Mouse (Mus musculus) C2C12 (cell line): Measurements from ENCODE around the gene Slc30a2.

Experiments used
- CTCF ChIP-seq: IDR thresholded peaks from one replicate; pipeline ENCODE4 v1.5.1; 2011; ENCODE audit not compliant: control insufficient read depth, insufficient read depth, insufficient read length
- MAX ChIP-seq: IDR thresholded peaks from one replicate; pipeline ENCODE4 v1.6.1; 2011; ENCODE audit warnings: mild to moderate bottlenecking, control low read depth

DNA sequence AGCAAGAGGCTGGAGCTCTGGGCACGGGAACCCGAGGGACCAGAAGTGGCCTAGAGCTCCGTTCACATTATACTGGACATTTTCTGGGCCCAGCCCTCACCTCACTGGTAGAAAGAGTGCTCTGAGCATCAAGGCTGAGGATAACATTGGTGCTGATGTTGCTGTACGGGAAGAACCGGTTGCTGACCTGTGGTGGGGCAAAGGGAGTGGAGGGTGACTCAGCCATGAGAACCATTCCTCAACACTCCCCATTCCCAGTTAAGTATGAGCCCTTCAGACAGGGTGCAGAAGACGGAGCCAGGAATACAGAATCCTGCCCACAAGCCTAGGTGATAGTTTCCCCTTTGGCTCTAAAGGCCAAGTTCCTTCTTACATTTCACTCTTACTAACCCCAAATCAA lies 16.7 kb downstream of the Slc30a2 start:
- TF ChIP-seq CTCF (no peak), MAX (no peak)
